Mouse (Mus musculus) C2C12 (cell line): ENCODE measurements around the gene Socs2.

ENCODE experiments used
- CTCF ChIP-seq: IDR thresholded peaks from one replicate; pipeline ENCODE4 v1.5.1; 2011; ENCODE audit not compliant: control insufficient read depth, insufficient read depth, insufficient read length
- MAX ChIP-seq: IDR thresholded peaks from one replicate; pipeline ENCODE4 v1.6.1; 2011; ENCODE audit warnings: mild to moderate bottlenecking, control low read depth
- MYOD1 ChIP-seq: IDR thresholded peaks from one replicate; pipeline ENCODE4 v1.6.1; 2011; ENCODE audit warnings: low read depth; ENCODE audit not compliant: control insufficient read depth, insufficient read length
- MYOG ChIP-seq: IDR thresholded peaks from one replicate; pipeline ENCODE4 v1.6.1; 2011; ENCODE audit not compliant: control insufficient read depth, insufficient read length; ENCODE audit errors: extremely low read depth
- USF1 ChIP-seq: IDR thresholded peaks from one replicate; pipeline ENCODE4 v1.6.1; 2011; ENCODE audit warnings: low read depth, mild to moderate bottlenecking, control low read depth, moderate library complexity

DNA sequence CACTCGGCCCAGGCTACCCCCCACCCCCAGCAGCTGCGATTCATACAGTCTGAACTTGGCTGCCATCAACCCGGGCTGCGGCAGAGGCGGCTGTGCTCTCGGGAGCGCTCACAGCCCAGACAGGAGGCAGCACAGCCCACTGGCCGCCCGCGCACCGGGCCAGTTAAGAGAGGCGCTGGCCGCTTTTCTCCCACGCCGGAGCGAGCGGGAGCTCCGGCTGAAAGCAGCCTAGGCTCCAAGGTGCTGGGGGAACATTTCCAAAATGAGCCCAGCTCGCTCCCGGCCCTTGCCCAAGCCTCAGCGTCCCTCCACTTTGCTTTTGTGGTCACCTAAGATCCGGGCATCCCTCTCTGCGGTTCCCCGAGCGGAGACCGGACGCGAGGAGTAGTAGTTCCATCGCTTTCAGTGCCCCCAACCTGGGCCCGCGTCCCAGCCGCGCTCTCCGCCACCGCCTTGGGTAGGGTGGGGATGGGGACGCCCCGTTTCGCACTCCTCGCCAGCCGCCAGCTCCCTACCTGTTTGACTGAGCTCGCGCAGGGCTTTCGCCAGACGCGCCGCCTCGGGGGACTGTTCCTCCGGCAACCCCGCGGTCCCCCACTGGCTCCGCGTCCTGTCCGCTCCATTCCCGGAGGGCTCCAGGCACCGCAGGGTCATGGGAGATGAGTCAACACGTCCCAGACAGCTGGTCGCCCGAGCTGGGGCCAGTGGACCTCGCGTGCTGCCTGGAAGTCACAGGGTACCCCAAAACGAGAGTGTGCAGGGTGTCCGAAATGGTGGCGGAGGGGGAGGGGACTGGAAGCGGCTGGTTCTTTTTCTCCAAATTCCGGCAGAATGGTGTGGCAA, 2.4 kb downstream of the Socs2 start:
- TF ChIP-seq CTCF (no peak), USF1 (no peak), MAX (no peak), MYOG (no peak), MYOD1 (no peak)
